Mouse (Mus musculus) hindbrain, embryonic 14.5 days (tissue): ENCODE measurements around the gene Tomt. TPM values are rescaled to one million over a fixed set of nuclear protein-coding genes. Genes with fewer than 3 reads are reported as not detected.
A peak's percentile ranks its signal among the peaks of the same experiment; 100 is the strongest.
"Not testable (repeated sequence)": the region's sequence is repeated elsewhere in the genome, so short reads cannot be mapped to it uniquely, and the experiment has no call there.

ENCODE experiments used
- ATAC-seq: fragments of 200-750 bp; cut with Nextera tagmentation; 2 replicates; pipeline ENCODE4 v1.8.0; 2017; ENCODE audit warnings: moderate number of reproducible peaks, mild to moderate bottlenecking, moderate TSS enrichment, moderate library complexity; ENCODE audit not compliant: low FRiP score
- DNase-seq: peaks from one replicate; pipeline ENCODE4 v3.0.0-alpha.2; 2015; ENCODE audit warnings: low spot score
- H3K27ac ChIP-seq: fragments of 300-500 bp; sonication (generic); 2 replicates; pipeline ENCODE4 v1.5.1; 2014; ENCODE audit warnings: mild to moderate bottlenecking, moderate library complexity
- H3K27me3 ChIP-seq: fragments of 300-500 bp; sonication (generic); 2 replicates; pipeline ENCODE4 v1.6.1; 2014; ENCODE audit warnings: mild to moderate bottlenecking, low read length, mixed read lengths; ENCODE audit not compliant: control insufficient read depth, insufficient read depth
- H3K36me3 ChIP-seq: fragments of 300-500 bp; sonication (generic); replicated peaks from 2 replicates; pipeline ENCODE4 v1.6.1; 2014; ENCODE audit not compliant: control insufficient read depth, insufficient read depth
- H3K4me1 ChIP-seq: fragments of 300-500 bp; sonication (generic); replicated peaks from 2 replicates; pipeline ENCODE4 v1.6.1; 2014; ENCODE audit warnings: antibody characterized with exemption, low read length, mixed read lengths; ENCODE audit not compliant: control insufficient read depth, insufficient read depth
- H3K4me2 ChIP-seq: fragments of 300-500 bp; sonication (generic); replicated peaks from 2 replicates; pipeline ENCODE4 v1.6.1; 2014; ENCODE audit warnings: mild to moderate bottlenecking, moderate library complexity
- H3K4me3 ChIP-seq: fragments of 300-500 bp; sonication (generic); replicated peaks from 2 replicates; pipeline ENCODE4 v1.5.1; 2014; ENCODE audit warnings: mild to moderate bottlenecking, low read length
- H3K9ac ChIP-seq: fragments of 300-500 bp; sonication (generic); 2 replicates; pipeline ENCODE4 v1.6.1; 2014
- H3K9me3 ChIP-seq: fragments of 300-500 bp; sonication (generic); 2 replicates; pipeline ENCODE4 v1.6.1; 2016; ENCODE audit warnings: low read length; ENCODE audit not compliant: control insufficient read depth
- WGBS: fragments of 180-500 bp; shearing (Covaris S2); extraction: QIAGEN DNeasy Blood & Tissue Kit; methylation state at CpG from one replicate; pipeline ENCODE4 v1.1.7; 2014; 5-methylcytosine and 5-hydroxymethylcytosine counted together
- polyA plus RNA-seq: library from polyadenylated mRNA; unstranded; fragments of >200 nt; fragmentation: Nextera tagmentation; extraction: Ambion mirVana; gene quantifications from 2 replicates; pipeline ENCODE4 v1.2.1, GENCODE M21; 2014

Tomt gene
- polyA plus RNA-seq, 1 experiment from 2014 or later: 0.21 TPM

- ATAC-seq (no peak), DNase-seq (no peak)
- H3K36me3 ChIP-seq: no peaks in the 10 kb centered on the region
- no peak overlapping the region for H3K4me3 ChIP-seq
- H3K9me3 ChIP-seq: no peaks in the 10 kb centered on the region
- H3K9ac ChIP-seq: no peak overlapping the region
- no peaks in the 10 kb centered on the region for H3K27me3 ChIP-seq
- 94% methylated on average over 4 of the region's 4 CpGs for WGBS
- no peak overlapping the region for H3K4me2 ChIP-seq
- peaks cover 13% of the 10 kb centered on the region; the same call in 1 of the 2 replicates for H3K4me1 ChIP-seq
- H3K27ac ChIP-seq: no peak overlapping the region
Measured at GRCm38 (mm10) chr7:101936996-101937395, 30.8 kb upstream of the Tomt start.

- no peaks in the 10 kb centered on the region for H3K27me3 ChIP-seq
- peaks cover 13% of the 10 kb centered on the region; the same call in 1 of the 2 replicates for H3K4me1 ChIP-seq
- 97% methylated on average over 4 of the region's 4 CpGs for WGBS
Measured at GRCm38 (mm10) chr7:101935957-101936356, 29.8 kb upstream of the Tomt start.

GRCm38 (mm10) chr7:101933751-101934240 is 27.6 kb upstream of the Tomt start, which contains the start of the genes Lrrc51 and Numa1:
Gene Lrrc51 (minus strand): TSS chr7:101933895.
Gene Numa1 (plus strand): TSS chr7:101934111.
- under 1% methylated on average over 40 of the region's 40 CpGs for WGBS
- H3K4me3 ChIP-seq: peak within 1 kb of the TSS; percentile 89
- DNase-seq (peak; percentile 95), ATAC-seq (peak; percentile 99)
- H3K27me3 ChIP-seq: no peaks in the 10 kb centered on the region
- peak within 1 kb of the TSS; percentile 66 for H3K4me2 ChIP-seq
- H3K36me3 ChIP-seq: no peaks in the 10 kb centered on the region
- H3K9ac ChIP-seq: peak within 1 kb of the TSS; percentile 77
- H3K27ac ChIP-seq: peak within 1 kb of the TSS; percentile 69; the same call in 1 of the 2 replicates
- no peaks in the 10 kb centered on the region for H3K9me3 ChIP-seq
- peaks cover 13% of the 10 kb centered on the region; the same call in 1 of the 2 replicates for H3K4me1 ChIP-seq

More at GRCm38 (mm10) chr7:101935957-101936356, 29.8 kb upstream of the Tomt start:
- Histone ChIP-seq H3K9me3 (no peaks in the 10 kb centered on the region), H3K4me3 (no peak overlapping the region), H3K36me3 (no peaks in the 10 kb centered on the region), H3K9ac (no peak overlapping the region), H3K4me2 (no peak overlapping the region), H3K27ac (no peak overlapping the region)
- ATAC-seq: no peak
- no peak for DNase-seq

GRCm38 (mm10) chr7:101933300-101933699 is 27.1 kb upstream of the Tomt start:
- no peak for DNase-seq
- H3K4me1 ChIP-seq: peaks cover 13% of the 10 kb centered on the region; the same call in 1 of the 2 replicates

GRCm38 (mm10) chr7:101932551-101932950 is 26.4 kb upstream of the Tomt start:
- no peak for ATAC-seq
- DNase-seq: no peak
- peaks cover 13% of the 10 kb centered on the region; the same call in 1 of the 2 replicates for H3K4me1 ChIP-seq
- no peaks in the 10 kb centered on the region for H3K36me3 ChIP-seq
- peak overlapping the region; percentile 89; the same call in 1 of the 2 replicates for H3K4me3 ChIP-seq
- H3K4me2 ChIP-seq: peak overlapping the region; percentile 66
- no peak overlapping the region for H3K9ac ChIP-seq
- H3K27me3 ChIP-seq: no peaks in the 10 kb centered on the region
- H3K9me3 ChIP-seq: no peaks in the 10 kb centered on the region
- no peak overlapping the region for H3K27ac ChIP-seq
- WGBS: 92% methylated on average over 1 of the region's 1 CpGs

More at GRCm38 (mm10) chr7:101933300-101933699, 27.1 kb upstream of the Tomt start:
- 6% methylated on average over 15 of the region's 15 CpGs for WGBS
- Histone ChIP-seq H3K27ac (peak overlapping the region; percentile 58; the same call in 1 of the 2 replicates), H3K9ac (peak overlapping the region; percentile 77), H3K36me3 (no peaks in the 10 kb centered on the region), H3K27me3 (no peaks in the 10 kb centered on the region), H3K9me3 (no peaks in the 10 kb centered on the region), H3K4me3 (peak overlapping the region; percentile 89), H3K4me2 (peak overlapping the region; percentile 66)
- ATAC-seq: no peak

- Histone ChIP-seq H3K36me3 (no peaks in the 10 kb centered on the region), H3K9me3 (no peaks in the 10 kb centered on the region), H3K4me2 (no peak overlapping the region), H3K4me3 (no peak overlapping the region), H3K9ac (no peak overlapping the region), H3K4me1 (no peaks in the 10 kb centered on the region), H3K27ac (no peak overlapping the region), H3K27me3 (no peaks in the 10 kb centered on the region)
- DNase-seq: no peak
- ATAC-seq: no peak
- 92% methylated on average over 3 of the region's 3 CpGs for WGBS
Measured at GRCm38 (mm10) chr7:101928093-101928492, 21.9 kb upstream of the Tomt start.

- H3K27me3 ChIP-seq, H3K36me3 ChIP-seq, ATAC-seq, H3K4me3 ChIP-seq, H3K27ac ChIP-seq, H3K9me3 ChIP-seq, H3K4me2 ChIP-seq, DNase-seq, H3K4me1 ChIP-seq, H3K9ac ChIP-seq: not testable (repeated sequence)
Measured at GRCm38 (mm10) chr7:101925892-101926291, 19.7 kb upstream of the Tomt start.

GRCm38 (mm10) chr7:101918071-101918470 is 11.9 kb upstream of the Tomt start:
- Histone ChIP-seq H3K9me3 (no peaks in the 10 kb centered on the region), H3K4me2 (no peak overlapping the region), H3K36me3 (peaks cover 15% of the 10 kb centered on the region), H3K4me1 (no peaks in the 10 kb centered on the region), H3K27ac (no peak overlapping the region), H3K27me3 (no peaks in the 10 kb centered on the region), H3K4me3 (no peak overlapping the region), H3K9ac (no peak overlapping the region)
- ATAC-seq: peak; percentile 79; the same call in 1 of the 2 replicates
- DNase-seq: peak; percentile 82
- 22% methylated on average over 1 of the region's 1 CpGs for WGBS

GRCm38 (mm10) chr7:101911982-101912381 is 5.8 kb upstream of the Tomt start:
- peaks cover 6% of the 10 kb centered on the region; the same call in 1 of the 2 replicates for H3K4me1 ChIP-seq
- DNase-seq: no peak
- H3K27me3 ChIP-seq: no peaks in the 10 kb centered on the region
- no peak overlapping the region for H3K4me2 ChIP-seq
- ATAC-seq: no peak
- 57% methylated on average over 3 of the region's 3 CpGs for WGBS
- H3K36me3 ChIP-seq: peaks cover 50% of the 10 kb centered on the region
- H3K27ac ChIP-seq: no peak overlapping the region
- no peak overlapping the region for H3K9ac ChIP-seq
- H3K4me3 ChIP-seq: no peak overlapping the region
- no peaks in the 10 kb centered on the region for H3K9me3 ChIP-seq
